Mouse (Mus musculus) liver, adult 2 months (tissue): Measurements from ENCODE around the gene Glrx5.

Source experiments
- CTCF ChIP-seq: fragments of 200-500 bp; IDR thresholded peaks from 2 replicates; pipeline ENCODE4 v1.5.1; 2011; ENCODE audit warnings: low read depth, low read length, control low read depth
- POLR2A ChIP-seq: fragments of 200-500 bp; IDR thresholded peaks from 2 replicates; pipeline ENCODE4 v1.6.1; 2011; ENCODE audit warnings: low read length, control low read depth; ENCODE audit not compliant: insufficient read depth; ENCODE audit errors: extremely low read depth

- TF ChIP-seq CTCF (no peak), POLR2A (no peak)
Measured at GRCm38 (mm10) chr12:104996012-104996728, 36.3 kb upstream of the Glrx5 start.
